Mouse (Mus musculus): ENCODE data around the gene Acsf2. TPM values are rescaled to one million over a fixed set of nuclear protein-coding genes. Genes with fewer than 3 reads are reported as not detected.

Gene Acsf2
- total and polyA plus RNA-seq, 3 experiments = 4.5 to 25.7 (median 7.5) TPM

DNA sequence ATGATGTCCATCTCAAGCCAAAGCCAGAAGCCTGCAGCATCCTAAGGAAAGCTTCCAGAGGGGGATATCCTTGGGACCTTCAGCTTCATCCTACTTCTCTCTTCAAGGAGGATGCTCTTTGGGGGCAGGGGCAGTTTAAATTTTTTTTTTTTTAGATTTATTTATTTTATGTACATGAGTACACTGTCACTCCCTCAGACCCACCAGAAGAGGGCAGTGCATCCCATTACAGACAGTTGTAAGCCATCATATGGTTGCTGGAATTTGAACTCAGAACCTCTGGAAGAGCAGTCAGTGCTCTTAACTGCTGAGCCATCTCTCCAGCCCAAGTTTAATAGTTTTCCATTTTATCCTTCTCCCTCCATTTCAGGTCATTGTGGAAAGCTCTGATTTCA, 19.8 kb upstream of the Acsf2 start:
- no peaks in the 10 kb centered on the region for H3K79me2 ChIP-seq (replicated peaks; ENCODE audit: control insufficient read depth, extremely low read depth, insufficient read depth, poor library complexity, severe bottlenecking)
- dilution Hi-C loops (cut with MboI; ENCODE audit: extremely low pct_ligation_motif_present, extremely low pct_unique_long_range_greater_than_20kb, low sequenced_read_pairs) = no loop called here
- H3K36me3 ChIP-seq (replicated peaks in 1 of 2; ENCODE audit: control insufficient read depth in 1 of 2, insufficient read depth in 1 of 2, low read length in 1 of 2) = no peaks in the 10 kb centered on the region
- TF ChIP-seq KAT2A (IDR thresholded peaks at IDR 0.05; ENCODE audit: insufficient replicate concordance, low read length) (no peak), HCFC1 (IDR thresholded peaks at IDR 0.05; ENCODE audit: low read depth, low read length) (no peak), CTCF (conservative IDR thresholded peaks at IDR 0.05 in 1 of 2, IDR thresholded peaks at IDR 0.05 in 1 of 2; ENCODE audit: low read depth in 2 of 2, low read length in 2 of 2) (peak in 1 of 2 experiments; percentile 47; a peak in 2 of 4 replicates), RAD21 (IDR thresholded peaks at IDR 0.05; ENCODE audit: low read depth, low read length) (peak; percentile 6), ZNF384 (IDR thresholded peaks at IDR 0.05; ENCODE audit: low read depth, low read length) (peak; percentile 37; the same call in 1 of the 2 replicates), MYC (IDR thresholded peaks at IDR 0.05; ENCODE audit: low read depth, low read length) (no peak), ELF1 (IDR thresholded peaks at IDR 0.05; ENCODE audit: low read depth, low read length) (no peak), EP300 (IDR thresholded peaks at IDR 0.05; ENCODE audit: low read length) (no peak), SMC3 (IDR thresholded peaks at IDR 0.05; ENCODE audit: low read depth, low read length) (peak; percentile 21; the same call in 1 of the 2 replicates), CHD1 (IDR thresholded peaks at IDR 0.05; ENCODE audit: low read depth, low read length) (no peak), GABPA (IDR thresholded peaks at IDR 0.05; ENCODE audit: insufficient replicate concordance, low read depth, low read length) (no peak), POLR2A (IDR thresholded peaks at IDR 0.05; ENCODE audit: low read depth, low read length) (no peak)
- no peak overlapping the region; the same call in 1 of the 2 replicates for H3K4me2 ChIP-seq (ENCODE audit: insufficient read depth, low read depth, poor library complexity, severe bottlenecking)
- no peak overlapping the region for H3K27ac ChIP-seq (ENCODE audit: insufficient read depth, low read depth)
- DNase-seq (ENCODE audit: extremely low read depth) = no peak
- in situ Hi-C loops (cut with MboI; ENCODE audit: low pct_ligation_motif_present, low pct_unique_long_range_greater_than_20kb, low sequenced_read_pairs) = no loop called here
- no peak overlapping the region for H3K9ac ChIP-seq (ENCODE audit: insufficient read depth, low read depth)
- peaks cover 9 to 21% of the 10 kb centered on the region in 2 experiments for H3K4me1 ChIP-seq (ENCODE audit: control insufficient read depth in 1 of 2, insufficient read depth in 2 of 2)
- H3K9me3 ChIP-seq (replicated peaks; ENCODE audit: low read length) = peaks cover 12% of the 10 kb centered on the region
- no peaks in the 10 kb centered on the region for H3K27me3 ChIP-seq (replicated peaks)
- no peak overlapping the region for H3K4me3 ChIP-seq (replicated peaks in 1 of 3; ENCODE audit: low read depth in 2 of 3, low read length in 2 of 3, poor library complexity in 1 of 3)

DNA sequence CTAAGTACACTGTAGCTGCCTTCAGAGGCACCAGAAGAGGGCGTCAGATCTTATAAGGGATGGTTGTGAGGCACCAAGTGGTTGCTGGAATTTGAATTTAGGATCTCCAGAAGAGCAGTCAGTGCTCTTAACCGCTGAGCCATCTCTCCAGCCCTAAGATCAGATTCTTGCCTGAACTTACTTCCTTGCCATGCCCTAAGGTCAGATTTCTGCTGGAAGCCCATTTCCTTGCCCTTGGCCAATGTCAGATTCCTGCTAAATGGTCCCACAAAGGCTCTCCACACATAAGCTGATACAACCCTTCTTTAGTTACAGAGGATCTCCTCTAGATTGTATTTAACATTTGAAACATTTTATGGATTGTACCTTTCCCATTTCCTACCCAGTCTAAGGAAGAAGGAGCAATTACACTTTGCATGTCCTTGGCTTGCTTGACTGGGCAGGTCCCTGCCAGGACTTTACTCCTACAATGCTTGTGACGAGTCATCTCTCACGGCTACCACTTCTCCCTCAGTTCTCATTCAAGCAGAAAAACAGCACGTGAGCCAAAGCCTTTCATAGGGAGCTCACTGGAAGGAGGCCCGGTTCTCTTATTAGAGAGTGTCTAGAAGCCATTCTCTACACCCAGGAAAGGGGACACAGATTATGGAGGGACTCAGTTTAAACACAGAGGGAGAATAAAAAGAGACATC, 19.2 kb upstream of the Acsf2 start:
- dilution Hi-C loops (cut with MboI; ENCODE audit: extremely low pct_ligation_motif_present, extremely low pct_unique_long_range_greater_than_20kb, low sequenced_read_pairs) (no loop called here), in situ Hi-C loops (cut with MboI; ENCODE audit: low pct_ligation_motif_present, low pct_unique_long_range_greater_than_20kb, low sequenced_read_pairs) (no loop called here)
- Histone ChIP-seq H3K4me3 (replicated peaks in 1 of 3; ENCODE audit: low read depth in 2 of 3, low read length in 2 of 3, poor library complexity in 1 of 3) (no peak overlapping the region), H3K27me3 (replicated peaks) (no peaks in the 10 kb centered on the region), H3K27ac (ENCODE audit: insufficient read depth, low read depth) (no peak overlapping the region), H3K4me1 (ENCODE audit: control insufficient read depth in 1 of 2, insufficient read depth in 2 of 2) (peaks cover 9 to 21% of the 10 kb centered on the region in 2 experiments), H3K79me2 (replicated peaks; ENCODE audit: control insufficient read depth, extremely low read depth, insufficient read depth, poor library complexity, severe bottlenecking) (no peaks in the 10 kb centered on the region), H3K4me2 (ENCODE audit: insufficient read depth, low read depth, poor library complexity, severe bottlenecking) (no peak overlapping the region), H3K9me3 (replicated peaks; ENCODE audit: low read length) (peaks cover 12% of the 10 kb centered on the region), H3K9ac (ENCODE audit: insufficient read depth, low read depth) (no peak overlapping the region), H3K36me3 (replicated peaks in 1 of 2; ENCODE audit: control insufficient read depth in 1 of 2, insufficient read depth in 1 of 2, low read length in 1 of 2) (no peaks in the 10 kb centered on the region)
- TF ChIP-seq NELFE (IDR thresholded peaks at IDR 0.05; ENCODE audit: low read depth, low read length) = no peak
- no peak for TF ChIP-seq MYC (IDR thresholded peaks at IDR 0.05; ENCODE audit: low read depth, low read length)
- peak; percentile 28; the same call in 1 of the 2 replicates for TF ChIP-seq ZNF384 (IDR thresholded peaks at IDR 0.05; ENCODE audit: low read depth, low read length)
- peak; percentile 87 for TF ChIP-seq BHLHE40 (IDR thresholded peaks at IDR 0.05; ENCODE audit: low read depth, low read length)
- no peak for DNase-seq (ENCODE audit: extremely low read depth)
